Comparison of ENCODE assay signal across 8 mouse cellular contexts in the genomic region with DNA sequence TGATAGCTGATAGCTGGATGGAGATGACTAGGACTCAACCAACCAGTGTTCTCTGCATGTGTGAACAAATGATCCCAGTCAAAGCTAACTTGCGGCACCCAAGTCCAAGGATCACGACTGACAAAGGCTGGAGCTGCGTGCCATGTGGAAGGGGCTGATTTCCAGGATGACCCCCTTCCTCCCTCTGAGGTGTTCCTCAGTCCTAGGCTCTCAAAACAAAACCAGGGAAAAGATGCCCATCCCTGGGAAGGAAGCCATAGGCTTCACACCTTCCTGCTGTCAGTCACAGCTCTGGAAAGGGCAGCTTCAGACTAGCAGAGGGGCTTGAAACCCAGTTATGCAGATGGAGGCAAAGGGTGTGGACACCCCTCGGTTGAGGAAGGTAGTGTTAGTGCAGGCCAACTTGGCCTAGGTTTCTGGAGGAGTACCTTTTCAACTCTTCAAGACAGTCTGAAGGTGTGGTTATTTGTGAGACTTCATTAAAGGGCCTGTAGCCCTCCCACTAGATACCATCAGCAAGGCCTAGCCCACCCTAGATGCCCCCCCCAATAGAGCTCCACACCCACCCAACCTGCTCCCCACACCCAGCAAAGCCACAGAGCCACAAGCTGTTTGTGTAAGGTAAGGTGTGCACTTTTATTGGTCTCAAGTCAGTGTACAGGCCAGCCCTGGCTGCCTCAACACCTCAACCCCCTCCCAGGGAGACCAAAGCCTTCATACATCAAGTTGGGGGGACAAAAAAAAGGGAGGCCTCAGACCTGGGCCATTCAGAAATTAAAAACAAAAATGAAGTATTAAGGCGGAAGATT. TPM values are rescaled to one million over a fixed set of nuclear protein-coding genes. Genes with fewer than 3 reads are reported as not detected.
DNase-seq lines count a peak whose midpoint lies in the region; ATAC-seq lines count a peak whose summit lies in the region.

No protein-coding gene starts in this region.

- H3K4me2 ChIP-seq in heart, embryonic 12.5 days: peak overlapping the region; percentile 27

- no peaks in the 10 kb centered on the region for H3K27me3 ChIP-seq in heart, embryonic 12.5 days (replicated peaks)

- H3K4me1 ChIP-seq in heart, embryonic 12.5 days (replicated peaks): peaks cover 30% of the 10 kb centered on the region

- peak; percentile 40 for DNase-seq in cerebellum, adult 9-10 months
- no peak for DNase-seq in cerebellum, adult 18-20 months
- DNase-seq in ES-CJ7 (ENCODE audit: low read depth, low spot score): peak; percentile 61
- DNase-seq in left cerebral cortex, postnatal 14 days (ENCODE audit: low spot score in 2 of 2): no peak

- peak overlapping the region; percentile 69 for H3K27ac ChIP-seq in heart, embryonic 12.5 days (ENCODE audit: poor library complexity, severe bottlenecking)
- 0 out of 2 replicates have a peak overlapping the region, but pooled peaks have one; percentile 2 for H3K27ac ChIP-seq in macrophage

- 34% methylated on average over 5 of the region's 5 CpGs for WGBS in heart, embryonic 12.5 days
- 83% methylated on average over 5 of the region's 5 CpGs for WGBS in macrophage (ENCODE audit: missing documents)

- peaks cover 66% of the 10 kb centered on the region for H3K36me3 ChIP-seq in heart, embryonic 12.5 days
- peaks cover 21% of the 10 kb centered on the region for H3K36me3 ChIP-seq in macrophage (ENCODE audit: inconsistent target)

- no peaks in the 10 kb centered on the region for H3K9me3 ChIP-seq in heart, embryonic 12.5 days (replicated peaks)

- H3K9ac ChIP-seq in heart, embryonic 12.5 days: peak overlapping the region; percentile 20; the same call in 1 of the 2 replicates

- peaks cover 41% of the 10 kb centered on the region for H3K79me2 ChIP-seq in macrophage (ENCODE audit: inconsistent target)

- H3K4me3 ChIP-seq in heart, embryonic 12.5 days: peak overlapping the region; percentile 8; the same call in 1 of the 2 replicates
- peak overlapping the region; percentile 83 for H3K4me3 ChIP-seq in macrophage (ENCODE audit: inconsistent target)

- ATAC-seq in heart, embryonic 12.5 days (ENCODE audit: insufficient number of reproducible peaks, low FRiP score): no peak
- ATAC-seq in erythroblast, adult 5-6 weeks (replicated peaks; ENCODE audit: low FRiP score, poor library complexity, severe bottlenecking): no peak
- ATAC-seq in cerebellum, adult (ENCODE audit: insufficient number of reproducible peaks, low FRiP score, low TSS enrichment): no peak

- intact Hi-C loops in left cerebral cortex, postnatal 14 days (cut with DNase I): no loop called here

RNA-seq across cellular contexts. Expression of a gene that starts 3.8 kb away (rescaled TPM):
- 6,292 and 6,382 TPM in 2 replicates for polyA plus RNA-seq in heart, embryonic 12.5 days (2016; fragmentation: Nextera tagmentation; extraction: Ambion mirVana)
- 1,000 to 10,000 TPM in 20 of 26 experiments, 100 to 1,000 TPM in 6; 611 to 2,451 (median 1,466) TPM for total RNA-seq in macrophage (2018; cell fraction: chromatin; rRNA removed)
- over 10,000 TPM in 12 of 26 experiments, 1,000 to 10,000 TPM in 14; 5,675 to 13,626 (median 9,300) TPM for total RNA-seq in macrophage (2018; cell fraction: cytosol; rRNA removed)
- total RNA-seq in macrophage (2018; cell fraction: nucleus; rRNA removed): over 10,000 TPM in 1 of 26 experiments, 1,000 to 10,000 TPM in 25; 1,921 to 11,492 (median 4,963) TPM
- polyA plus RNA-seq in macrophage (2018): 4,180 to 7,540 TPM (median 4,195 TPM) in 3 replicates
- 4,143 and 4,236 TPM in 2 replicates for total RNA-seq in erythroblast, adult 5-6 weeks (2015; ENCODE audit: low replicate concordance)
- 1,451 and 2,396 TPM in 2 replicates for total RNA-seq in erythroblast, adult 5-6 weeks (2017; ENCODE audit: low replicate concordance)
- 1,000 to 10,000 TPM; 3,011 to 3,018 TPM for total RNA-seq in left cerebral cortex, postnatal 14 days (2021)

RNA-seq across cellular contexts. Expression of a gene that starts 7.5 kb away (rescaled TPM):
- 11.5 and 12.9 TPM in 2 replicates for polyA plus RNA-seq in heart, embryonic 12.5 days (2016; fragmentation: Nextera tagmentation; extraction: Ambion mirVana)
- 10 to 100 TPM in 24 of 26 experiments, 1 to 10 TPM in 2; 9.3 to 53.0 (median 32.1) TPM for total RNA-seq in macrophage (2018; cell fraction: chromatin; rRNA removed)
- 1 to 10 TPM; 2.2 to 8.0 (median 5.6) TPM for total RNA-seq in macrophage (2018; cell fraction: cytosol; rRNA removed)
- 10 to 100 TPM in 20 of 26 experiments, 1 to 10 TPM in 6; 4.3 to 34.8 (median 15.7) TPM for total RNA-seq in macrophage (2018; cell fraction: nucleus; rRNA removed)
- polyA plus RNA-seq in macrophage (2018): 2.5 to 5.4 TPM (median 3.5 TPM) in 3 replicates
- 0.84 and 8.3 TPM in 2 replicates for total RNA-seq in erythroblast, adult 5-6 weeks (2015; ENCODE audit: low replicate concordance)
- total RNA-seq in erythroblast, adult 5-6 weeks (2017; ENCODE audit: low replicate concordance): 0.56 and 1.4 TPM in 2 replicates
- total RNA-seq in left cerebral cortex, postnatal 14 days (2021): 10 to 100 TPM; 34.2 to 34.4 TPM

RNA-seq across cellular contexts. Expression of a gene that starts 57.4 kb away (rescaled TPM):
- polyA plus RNA-seq in heart, embryonic 12.5 days (2016; fragmentation: Nextera tagmentation; extraction: Ambion mirVana): 201 and 205 TPM in 2 replicates
- 10 to 100 TPM in 2 of 26 experiments, 1 to 10 TPM in 12, under 1 TPM in 7, not detected in 5; 0.31 to 17.6 (median 1.7) TPM for total RNA-seq in macrophage (2018; cell fraction: chromatin; rRNA removed)
- 10 to 100 TPM in 3 of 26 experiments, 1 to 10 TPM in 23; 1.1 to 31.7 (median 6.6) TPM for total RNA-seq in macrophage (2018; cell fraction: cytosol; rRNA removed)
- 10 to 100 TPM in 5 of 26 experiments, 1 to 10 TPM in 16, under 1 TPM in 5; 0.25 to 20.1 (median 3.4) TPM for total RNA-seq in macrophage (2018; cell fraction: nucleus; rRNA removed)
- 0.81 to 1.8 TPM (median 0.94 TPM) in 3 replicates for polyA plus RNA-seq in macrophage (2018)
- not detected in 2 replicates for total RNA-seq in erythroblast, adult 5-6 weeks (2015; ENCODE audit: low replicate concordance)
- total RNA-seq in erythroblast, adult 5-6 weeks (2017; ENCODE audit: low replicate concordance): not detected in 2 replicates
- total RNA-seq in left cerebral cortex, postnatal 14 days (2021): 100 to 1,000 TPM; 408 to 429 TPM

Comparison
In these comparisons a context has a peak if more than half of its experiments do, and no peak if none do; other contexts are left out.
1. DNase-seq: peak in cerebellum, adult 9-10 months (single experiment) and ES-CJ7 (single experiment); none in cerebellum, adult 18-20 months (0 of 2) and left cerebral cortex, postnatal 14 days (0 of 2).
2. RNA of a gene that starts 57.4 kb away (total RNA-seq): 408 to 429 TPM in left cerebral cortex, postnatal 14 days; not detected in erythroblast, adult 5-6 weeks; every median in the first group is over 100 times any median in the second.